ENCODE assay signal across 13 mouse cellular contexts in genomic region chr11:4035116-4035892, GRCm38 (mm10). TPM values are rescaled to one million over a fixed set of nuclear protein-coding genes. Genes with fewer than 3 reads are reported as not detected.
DNase-seq lines count a peak whose midpoint lies in the region; ATAC-seq lines count a peak whose summit lies in the region.
"Had no signal": no experiment of that assay in that cellular context is flagged by ENCODE, and none has a peak within 500 bp of the region (broad histone marks: within the 10 kb centered on the region; RNA-seq: fewer than 3 reads in every experiment).

No protein-coding gene starts in this region.

- no peak overlapping the region for H3K9ac ChIP-seq in liver, embryonic 12.5 days
- no peak overlapping the region for H3K9ac ChIP-seq in liver, embryonic 11.5 days (ENCODE audit: low read depth, low read length)
- H3K9ac ChIP-seq in stomach, embryonic 15.5 days: no peak overlapping the region
- no peak overlapping the region for H3K9ac ChIP-seq in hindbrain, embryonic 12.5 days
- H3K9ac ChIP-seq: embryonic facial prominence, embryonic 13.5 days had no signal

- H3K9me3 ChIP-seq in liver, embryonic 12.5 days (replicated peaks): no peaks in the 10 kb centered on the region
- no peaks in the 10 kb centered on the region for H3K9me3 ChIP-seq in liver, embryonic 11.5 days (ENCODE audit: control insufficient read depth, low read length)
- H3K9me3 ChIP-seq in heart, embryonic 10.5 days: no peaks in the 10 kb centered on the region
- no peaks in the 10 kb centered on the region for H3K9me3 ChIP-seq in stomach, embryonic 15.5 days
- H3K9me3 ChIP-seq in hindbrain, embryonic 12.5 days (replicated peaks): no peaks in the 10 kb centered on the region
- H3K9me3 ChIP-seq: embryonic facial prominence, embryonic 13.5 days had no signal

- WGBS in liver, embryonic 12.5 days (ENCODE audit: insufficient replicate concordance): 63% methylated on average over 18 of the region's 18 CpGs
- 63% methylated on average over 18 of the region's 18 CpGs for WGBS in liver, embryonic 11.5 days
- WGBS in heart, embryonic 10.5 days: 64% methylated on average over 18 of the region's 18 CpGs
- WGBS in stomach, embryonic 15.5 days: 58% methylated on average over 18 of the region's 18 CpGs
- WGBS in hindbrain, embryonic 12.5 days: 71% methylated on average over 18 of the region's 18 CpGs

- no peaks in the 10 kb centered on the region for H3K4me1 ChIP-seq in liver, embryonic 12.5 days
- H3K4me1 ChIP-seq in liver, embryonic 11.5 days (replicated peaks; ENCODE audit: control insufficient read depth, insufficient read depth, low read length): no peaks in the 10 kb centered on the region
- H3K4me1 ChIP-seq in heart, embryonic 10.5 days: peaks cover 19% of the 10 kb centered on the region
- H3K4me1 ChIP-seq in stomach, embryonic 15.5 days: 0 out of 2 replicates have a peak, but pooled peaks cover 5% of the 10 kb centered on the region
- no peaks in the 10 kb centered on the region for H3K4me1 ChIP-seq in hindbrain, embryonic 12.5 days

- ATAC-seq in liver, embryonic 12.5 days: 0 out of 2 replicates have a peak, but pooled peaks have one; percentile 35
- ATAC-seq in liver, embryonic 11.5 days (replicated peaks; ENCODE audit: low FRiP score): no peak; the same call in 1 of the 2 replicates
- peak; percentile 39; the same call in 1 of the 2 replicates for ATAC-seq in stomach, embryonic 15.5 days (ENCODE audit: insufficient read depth, low FRiP score, low read depth)
- ATAC-seq in hindbrain, embryonic 12.5 days (ENCODE audit: low FRiP score): no peak

- no peak overlapping the region for H3K4me2 ChIP-seq in liver, embryonic 12.5 days
- no peak overlapping the region for H3K4me2 ChIP-seq in liver, embryonic 11.5 days
- no peak overlapping the region for H3K4me2 ChIP-seq in stomach, embryonic 15.5 days
- no peak overlapping the region for H3K4me2 ChIP-seq in hindbrain, embryonic 12.5 days (replicated peaks)
- H3K4me2 ChIP-seq: embryonic facial prominence, embryonic 13.5 days had no signal

- H3K4me3 ChIP-seq in liver, embryonic 12.5 days: no peak overlapping the region
- no peak overlapping the region for H3K4me3 ChIP-seq in liver, embryonic 11.5 days (ENCODE audit: low read depth, low read length)
- no peak overlapping the region for H3K4me3 ChIP-seq in heart, embryonic 10.5 days
- H3K4me3 ChIP-seq in stomach, embryonic 15.5 days (replicated peaks): no peak overlapping the region
- H3K4me3 ChIP-seq in hindbrain, embryonic 12.5 days: no peak overlapping the region
- H3K4me3 ChIP-seq: embryonic facial prominence, embryonic 13.5 days had no signal

- H3K27me3 ChIP-seq in liver, embryonic 12.5 days (replicated peaks): 0 out of 2 replicates have a peak, but pooled peaks cover 7% of the 10 kb centered on the region
- no peaks in the 10 kb centered on the region; the same call in 1 of the 2 replicates for H3K27me3 ChIP-seq in liver, embryonic 11.5 days (replicated peaks; ENCODE audit: control insufficient read depth, insufficient read depth, low read length)
- H3K27me3 ChIP-seq in heart, embryonic 10.5 days (ENCODE audit: insufficient read depth, poor library complexity, severe bottlenecking): peaks cover 20% of the 10 kb centered on the region
- H3K27me3 ChIP-seq in stomach, embryonic 15.5 days (replicated peaks): no peaks in the 10 kb centered on the region
- H3K27me3 ChIP-seq in hindbrain, embryonic 12.5 days: peaks cover 10% of the 10 kb centered on the region

- DNase-seq in liver, embryonic 11.5 days (ENCODE audit: low spot score): no peak
- DNase-seq in heart, embryonic 10.5 days (ENCODE audit: low spot score): peak; percentile 64
- DNase-seq in kidney, postnatal 36 days: peak; percentile 41 to 59
- no peak for DNase-seq in neural tube, embryonic 10.5 days (ENCODE audit: extremely low spot score, low spot score)
- no peak for DNase-seq in gastrocnemius, postnatal 36 days
- DNase-seq: cerebellum, postnatal 25 days; thymus, postnatal 25 days had no signal

- no peak overlapping the region for H3K27ac ChIP-seq in liver, embryonic 12.5 days
- H3K27ac ChIP-seq in liver, embryonic 11.5 days (ENCODE audit: low read depth, low read length): no peak overlapping the region
- H3K27ac ChIP-seq in heart, embryonic 10.5 days: no peak overlapping the region
- H3K27ac ChIP-seq in stomach, embryonic 15.5 days: no peak overlapping the region
- H3K27ac ChIP-seq in hindbrain, embryonic 12.5 days: no peak overlapping the region
- H3K27ac ChIP-seq: embryonic facial prominence, embryonic 13.5 days; kidney, postnatal 0 days had no signal

- no peaks in the 10 kb centered on the region for H3K36me3 ChIP-seq in liver, embryonic 12.5 days
- no peaks in the 10 kb centered on the region for H3K36me3 ChIP-seq in liver, embryonic 11.5 days (ENCODE audit: control insufficient read depth, insufficient read depth, low read length)
- H3K36me3 ChIP-seq in heart, embryonic 10.5 days: no peaks in the 10 kb centered on the region
- no peaks in the 10 kb centered on the region for H3K36me3 ChIP-seq in stomach, embryonic 15.5 days
- H3K36me3 ChIP-seq in hindbrain, embryonic 12.5 days: no peaks in the 10 kb centered on the region
- H3K36me3 ChIP-seq: embryonic facial prominence, embryonic 13.5 days had no signal

- intact Hi-C loops in gastrocnemius, postnatal 36 days (cut with DNase I): no loop called here

RNA-seq across cellular contexts. Expression of gene Sec14l4, which starts 4.0 kb away (rescaled TPM):
- 0.62 and 0.71 TPM in 2 replicates for polyA plus RNA-seq in liver, embryonic 12.5 days (2016; fragmentation: Nextera tagmentation; extraction: Ambion mirVana)
- polyA plus RNA-seq in liver, embryonic 11.5 days (2014; fragmentation: Nextera tagmentation; extraction: Ambion mirVana): 0.88 and 1.1 TPM in 2 replicates
- polyA plus RNA-seq in heart, embryonic 10.5 days (2016; fragmentation: Nextera tagmentation; extraction: Ambion mirVana): 0.07 and 0.50 TPM in 2 replicates
- polyA plus RNA-seq in stomach, embryonic 15.5 days (2015; fragmentation: Nextera tagmentation; extraction: Ambion mirVana): 1.4 and 1.5 TPM in 2 replicates
- not detected for total RNA-seq in gastrocnemius, postnatal 36 days (2021)
- polyA plus RNA-seq in hindbrain, embryonic 12.5 days (2016; fragmentation: Nextera tagmentation; extraction: Ambion mirVana): not detected in 2 replicates
- polyA plus RNA-seq: heart, embryonic 14.5 days; kidney, postnatal 0 days had no signal

RNA-seq across cellular contexts. Expression of gene Sec14l3, which starts 29.3 kb away (rescaled TPM):
- not detected in 2 replicates for polyA plus RNA-seq in liver, embryonic 12.5 days (2016; fragmentation: Nextera tagmentation; extraction: Ambion mirVana)
- not detected in 2 replicates for polyA plus RNA-seq in liver, embryonic 11.5 days (2014; fragmentation: Nextera tagmentation; extraction: Ambion mirVana)
- polyA plus RNA-seq in heart, embryonic 10.5 days (2016; fragmentation: Nextera tagmentation; extraction: Ambion mirVana): not detected in 2 replicates
- 0.08 and 0.18 TPM in 2 replicates for polyA plus RNA-seq in stomach, embryonic 15.5 days (2015; fragmentation: Nextera tagmentation; extraction: Ambion mirVana)
- total RNA-seq in gastrocnemius, postnatal 36 days (2021): not detected
- polyA plus RNA-seq in hindbrain, embryonic 12.5 days (2016; fragmentation: Nextera tagmentation; extraction: Ambion mirVana): not detected in 2 replicates
- polyA plus RNA-seq: embryonic facial prominence, embryonic 13.5 days; heart, embryonic 14.5 days; kidney, postnatal 0 days had no signal

RNA-seq across cellular contexts. Expression of gene Gal3st1, which starts 51.9 kb away (rescaled TPM):
- polyA plus RNA-seq in liver, embryonic 12.5 days (2016; fragmentation: Nextera tagmentation; extraction: Ambion mirVana): 0.72 and 0.85 TPM in 2 replicates
- polyA plus RNA-seq in liver, embryonic 11.5 days (2014; fragmentation: Nextera tagmentation; extraction: Ambion mirVana): 0.87 and 1.5 TPM in 2 replicates
- 0.32 and 0.73 TPM in 2 replicates for polyA plus RNA-seq in heart, embryonic 10.5 days (2016; fragmentation: Nextera tagmentation; extraction: Ambion mirVana)
- polyA plus RNA-seq in stomach, embryonic 15.5 days (2015; fragmentation: Nextera tagmentation; extraction: Ambion mirVana): 18.3 and 21.6 TPM in 2 replicates
- total RNA-seq in gastrocnemius, postnatal 36 days (2021): under 1 TPM; 0.26 to 0.42 TPM
- 3.1 and 3.3 TPM in 2 replicates for polyA plus RNA-seq in hindbrain, embryonic 12.5 days (2016; fragmentation: Nextera tagmentation; extraction: Ambion mirVana)
- polyA plus RNA-seq: heart, embryonic 14.5 days had no signal

RNA-seq across cellular contexts. Expression of gene 4930556J24Rik, which starts 58.7 kb away (rescaled TPM):
- polyA plus RNA-seq in liver, embryonic 12.5 days (2016; fragmentation: Nextera tagmentation; extraction: Ambion mirVana): 0.11 and 0.13 TPM in 2 replicates
- polyA plus RNA-seq in liver, embryonic 11.5 days (2014; fragmentation: Nextera tagmentation; extraction: Ambion mirVana): 0.16 and 0.29 TPM in 2 replicates
- 0.15 TPM in 1 of 2 replicates, not detected in the other for polyA plus RNA-seq in heart, embryonic 10.5 days (2016; fragmentation: Nextera tagmentation; extraction: Ambion mirVana)
- polyA plus RNA-seq in stomach, embryonic 15.5 days (2015; fragmentation: Nextera tagmentation; extraction: Ambion mirVana): 0.12 and 0.21 TPM in 2 replicates
- not detected for total RNA-seq in gastrocnemius, postnatal 36 days (2021)
- polyA plus RNA-seq in hindbrain, embryonic 12.5 days (2016; fragmentation: Nextera tagmentation; extraction: Ambion mirVana): 0.20 and 0.30 TPM in 2 replicates
- polyA plus RNA-seq: heart, embryonic 14.5 days had no signal

RNA-seq across cellular contexts. Expression of gene Mtfp1, which starts 59.9 kb away (rescaled TPM):
- 32.2 and 35.9 TPM in 2 replicates for polyA plus RNA-seq in liver, embryonic 12.5 days (2016; fragmentation: Nextera tagmentation; extraction: Ambion mirVana)
- polyA plus RNA-seq in liver, embryonic 11.5 days (2014; fragmentation: Nextera tagmentation; extraction: Ambion mirVana): 48.8 and 51.8 TPM in 2 replicates
- polyA plus RNA-seq in heart, embryonic 10.5 days (2016; fragmentation: Nextera tagmentation; extraction: Ambion mirVana): 25.7 and 26.0 TPM in 2 replicates
- polyA plus RNA-seq in stomach, embryonic 15.5 days (2015; fragmentation: Nextera tagmentation; extraction: Ambion mirVana): 21.7 and 21.8 TPM in 2 replicates
- 10 to 100 TPM; 52.1 to 53.4 TPM for total RNA-seq in gastrocnemius, postnatal 36 days (2021)
- 5.4 and 5.6 TPM in 2 replicates for polyA plus RNA-seq in hindbrain, embryonic 12.5 days (2016; fragmentation: Nextera tagmentation; extraction: Ambion mirVana)

Comparison
In these comparisons a context has a peak if more than half of its experiments do, and no peak if none do; other contexts are left out.
1. ATAC-seq: peak in liver, embryonic 12.5 days (single experiment) and stomach, embryonic 15.5 days (single experiment); none in liver, embryonic 11.5 days (single experiment) and hindbrain, embryonic 12.5 days (single experiment).
2. DNase-seq: peak in heart, embryonic 10.5 days (single experiment) and kidney, postnatal 36 days (2 of 2); none in liver, embryonic 11.5 days (single experiment), neural tube, embryonic 10.5 days (single experiment) and gastrocnemius, postnatal 36 days (0 of 2).